Mouse (Mus musculus) C2C12 (cell line): ENCODE data around the gene Mup6.

Experiments used
- CTCF ChIP-seq: IDR thresholded peaks from one replicate; pipeline ENCODE4 v1.5.1; 2011; ENCODE audit not compliant: control insufficient read depth, insufficient read depth, insufficient read length
- MAX ChIP-seq: IDR thresholded peaks from one replicate; pipeline ENCODE4 v1.6.1; 2011; ENCODE audit warnings: mild to moderate bottlenecking, control low read depth
- MYOG ChIP-seq: IDR thresholded peaks from one replicate; pipeline ENCODE4 v1.6.1; 2011; ENCODE audit not compliant: control insufficient read depth, insufficient read length; ENCODE audit errors: extremely low read depth

GRCm38 (mm10) chr4:59917966-59918365, 46.1 kb upstream of the Mup6 start:
- no peak for TF ChIP-seq CTCF
- no peak for TF ChIP-seq MYOG
- TF ChIP-seq MAX = no peak
